Comparison of ENCODE assay signal across 13 mouse cellular contexts in genomic region chr10:80003374-80004232, GRCm38 (mm10). TPM values are rescaled to one million over a fixed set of nuclear protein-coding genes. Genes with fewer than 3 reads are reported as not detected.
DNase-seq lines count a peak whose midpoint lies in the region; ATAC-seq and TF ChIP-seq lines count a peak whose summit lies in the region.
"Had no signal": no experiment of that assay in that cellular context is flagged by ENCODE, and none has a peak within 500 bp of the region (broad histone marks: within the 10 kb centered on the region; RNA-seq: fewer than 3 reads in every experiment).

No protein-coding gene starts in this region.

- H3K9me3 ChIP-seq in MEL (replicated peaks; ENCODE audit: insufficient read depth, low read length), result no peaks in the 10 kb centered on the region
- H3K9me3 ChIP-seq in heart, embryonic 14.5 days (ENCODE audit: control insufficient read depth, low read length), result no peaks in the 10 kb centered on the region
- no peaks in the 10 kb centered on the region for H3K9me3 ChIP-seq in lung, postnatal 0 days (ENCODE audit: low read length)
- H3K9me3 ChIP-seq: forebrain, embryonic 15.5 days; hindbrain, embryonic 15.5 days had no signal

- peak overlapping the region; percentile 36 for H3K9ac ChIP-seq in MEL (ENCODE audit: control insufficient read depth, low read depth, low read length, poor library complexity, severe bottlenecking)
- H3K9ac ChIP-seq in heart, embryonic 14.5 days (ENCODE audit: low read length), result peak overlapping the region; percentile 46; the same call in 1 of the 2 replicates
- H3K9ac ChIP-seq in lung, postnatal 0 days (replicated peaks; ENCODE audit: low read depth), result no peak overlapping the region
- H3K9ac ChIP-seq: forebrain, embryonic 15.5 days; hindbrain, embryonic 15.5 days had no signal

- H3K4me2 ChIP-seq in heart, embryonic 14.5 days (ENCODE audit: low read length), result no peak overlapping the region
- H3K4me2 ChIP-seq in lung, postnatal 0 days (replicated peaks; ENCODE audit: low read depth, low read length), result no peak overlapping the region
- H3K4me2 ChIP-seq: forebrain, embryonic 15.5 days; hindbrain, embryonic 15.5 days had no signal

- 56% methylated on average over 9 of the region's 9 CpGs for WGBS in heart, embryonic 14.5 days
- 58% methylated on average over 9 of the region's 9 CpGs for WGBS in lung, postnatal 0 days

- H3K27me3 ChIP-seq in MEL (ENCODE audit: control insufficient read depth in 1 of 2, insufficient read depth in 2 of 2, low read length in 2 of 2), result no peaks in the 10 kb centered on the region
- H3K27me3 ChIP-seq in heart, embryonic 14.5 days (ENCODE audit: control insufficient read depth, insufficient read depth, low read length), result peaks cover 13% of the 10 kb centered on the region; the same call in 1 of the 2 replicates
- H3K27me3 ChIP-seq in lung, postnatal 0 days (replicated peaks; ENCODE audit: insufficient read depth, low read length), result no peaks in the 10 kb centered on the region

- 0 out of 4 replicates have a peak, but pooled peaks of 1 of the 2 experiments have one; percentile 31 for TF ChIP-seq EP300 in MEL (IDR thresholded peaks at IDR 0.05; ENCODE audit: low read depth in 1 of 2, low read length in 2 of 2)
- peak; percentile 52; the same call in 1 of the 2 replicates for TF ChIP-seq EP300 in lung, postnatal 0 days (IDR thresholded peaks at IDR 0.05)

- ATAC-seq in heart, embryonic 14.5 days (ENCODE audit: insufficient number of reproducible peaks, insufficient read depth, low FRiP score, low read depth), result no peak
- ATAC-seq in lung, postnatal 0 days, result peak; percentile 71
- ATAC-seq: forebrain, embryonic 15.5 days had no signal

- no peak for TF ChIP-seq CTCF in MEL (IDR thresholded peaks at IDR 0.05 in 2 of 3, conservative IDR thresholded peaks at IDR 0.05 in 1 of 3; ENCODE audit: control insufficient read depth in 1 of 3, insufficient read depth in 1 of 3, low read depth in 2 of 3, low read length in 3 of 3, poor library complexity in 1 of 3, severe bottlenecking in 1 of 3)
- TF ChIP-seq CTCF in lung, postnatal 0 days (IDR thresholded peaks at IDR 0.05), result no peak

- TF ChIP-seq POLR2A in MEL (IDR thresholded peaks at IDR 0.05; ENCODE audit: control insufficient read depth in 1 of 2, insufficient read depth in 1 of 2, low read depth in 1 of 2, low read length in 2 of 2, poor library complexity in 1 of 2), result peak in 1 of 2 experiments; percentile 31; a peak in 1 of 4 replicates

- DNase-seq in heart, adult 11 months, result peak; percentile 97
- no peak for DNase-seq in heart, adult 8-10 months (ENCODE audit: low spot score)
- peak; percentile 85 for DNase-seq in MEL (ENCODE audit: low read depth, low spot score)
- DNase-seq in lung, postnatal 0 days (ENCODE audit: low spot score), result peak; percentile 62
- no peak for DNase-seq in left cerebral cortex, postnatal 14 days (ENCODE audit: low spot score in 2 of 2)
- DNase-seq in right cerebral cortex, postnatal 10 days (ENCODE audit: low spot score in 2 of 2), result no peak
- no peak for DNase-seq in thymus, postnatal 4 days
- DNase-seq: cerebellum, adult 9-11 months had no signal

- intact Hi-C loops in left cerebral cortex, postnatal 14 days (cut with DNase I), result no loop called here

- H3K27ac ChIP-seq in MEL (ENCODE audit: control insufficient read depth, low read depth, low read length), result peak overlapping the region; percentile 72
- no peak overlapping the region; a peak in 1 of 4 replicates for H3K27ac ChIP-seq in heart, embryonic 14.5 days (replicated peaks in 1 of 2; ENCODE audit: control insufficient read depth in 1 of 2, insufficient read depth in 1 of 2, low read depth in 2 of 2, low read length in 2 of 2)
- H3K27ac ChIP-seq in lung, postnatal 0 days (ENCODE audit: low read length), result peak overlapping the region; percentile 62
- H3K27ac ChIP-seq: forebrain, embryonic 15.5 days; hindbrain, embryonic 15.5 days; macrophage had no signal

- H3K79me2 ChIP-seq in MEL (ENCODE audit: control insufficient read depth, insufficient read depth, low read length, poor library complexity), result no peaks in the 10 kb centered on the region

- H3K36me3 ChIP-seq in MEL (ENCODE audit: control insufficient read depth in 1 of 2, insufficient read depth in 2 of 2, low read length in 2 of 2), result peaks cover 0 to 12% of the 10 kb centered on the region in 2 experiments; a peak in 2 of 4 replicates
- H3K36me3 ChIP-seq in heart, embryonic 14.5 days (ENCODE audit: control insufficient read depth, insufficient read depth, low read length), result peaks cover 4% of the 10 kb centered on the region; the same call in 1 of the 2 replicates
- no peaks in the 10 kb centered on the region for H3K36me3 ChIP-seq in lung, postnatal 0 days (ENCODE audit: insufficient read depth, low read length)
- H3K36me3 ChIP-seq: forebrain, embryonic 15.5 days had no signal

- no peak for TF ChIP-seq RAD21 in MEL (IDR thresholded peaks at IDR 0.05; ENCODE audit: low read depth, low read length)

- peaks cover 7 to 22% of the 10 kb centered on the region in 2 experiments for H3K4me1 ChIP-seq in MEL (ENCODE audit: control insufficient read depth in 1 of 2, insufficient read depth in 2 of 2, low read length in 2 of 2)
- peaks cover 9 to 14% of the 10 kb centered on the region in 2 experiments for H3K4me1 ChIP-seq in heart, embryonic 14.5 days (ENCODE audit: control insufficient read depth in 2 of 2, insufficient read depth in 2 of 2, low read length in 2 of 2)
- H3K4me1 ChIP-seq in lung, postnatal 0 days (ENCODE audit: insufficient read depth, low read depth, low read length), result 0 out of 2 replicates have a peak, but pooled peaks cover 5% of the 10 kb centered on the region
- H3K4me1 ChIP-seq: forebrain, embryonic 15.5 days had no signal

- peak overlapping the region in 1 of 2 experiments; percentile 24; a peak in 1 of 4 replicates for H3K4me3 ChIP-seq in MEL (ENCODE audit: control insufficient read depth in 1 of 2, insufficient read depth in 1 of 2, low read depth in 2 of 2, low read length in 2 of 2)
- no peak overlapping the region for H3K4me3 ChIP-seq in heart, embryonic 14.5 days (ENCODE audit: control insufficient read depth in 1 of 2, insufficient read depth in 1 of 2, low read depth in 1 of 2, low read length in 2 of 2)
- no peak overlapping the region for H3K4me3 ChIP-seq in lung, postnatal 0 days (ENCODE audit: low read depth, low read length)
- H3K4me3 ChIP-seq: forebrain, embryonic 15.5 days; hindbrain, embryonic 15.5 days had no signal

TF ChIP-seq in MEL, 35 proteins besides CTCF, POLR2A, EP300 and RAD21 (continues in another document):
- no peak for TF ChIP-seq MEF2A (IDR thresholded peaks at IDR 0.05; ENCODE audit: extremely low read depth, insufficient replicate concordance, low read depth, low read length, poor library complexity, severe bottlenecking)
- peak; percentile 78 for TF ChIP-seq ELF1 (IDR thresholded peaks at IDR 0.05; ENCODE audit: low read depth, low read length)
- peak; percentile 97 for TF ChIP-seq ZNF384 (IDR thresholded peaks at IDR 0.05; ENCODE audit: low read depth, low read length)
- TF ChIP-seq BHLHE40 (IDR thresholded peaks at IDR 0.05; ENCODE audit: borderline replicate concordance, low read depth, low read length), result no peak
- TF ChIP-seq USF2 (IDR thresholded peaks at IDR 0.05; ENCODE audit: borderline replicate concordance in 1 of 2, insufficient read depth in 1 of 2, low read depth in 1 of 2, low read length in 2 of 2), result no peak

RNA-seq across cellular contexts. Expression of gene Abca7, which starts 7.3 kb away (rescaled TPM):
- 1 to 10 TPM; 7.5 to 8.5 (median 8.0) TPM for total RNA-seq in heart, adult 8-10 months (2022)
- 7.4 and 7.7 TPM in 2 replicates for total RNA-seq in MEL (2012; rRNA removed)
- 10 to 100 TPM in 1 of 2 experiments, not detected in 1; 16.8 TPM for polyA plus RNA-seq in MEL (2012; ENCODE audit: insufficient read depth in 1 of 2, insufficient read length in 2 of 2, low read depth in 1 of 2, low replicate concordance in 2 of 2, missing spikeins in 1 of 2)
- 1.6 and 1.7 TPM in 2 replicates for polyA plus RNA-seq in heart, embryonic 14.5 days (2014; fragmentation: Nextera tagmentation; extraction: Ambion mirVana)
- polyA plus RNA-seq in lung, postnatal 0 days (2015; fragmentation: Nextera tagmentation; extraction: Ambion mirVana), result 5.5 and 6.5 TPM in 2 replicates
- total RNA-seq in left cerebral cortex, postnatal 14 days (2021), result 10 to 100 TPM; 10.9 TPM

RNA-seq across cellular contexts. Expression of gene Arhgap45, which starts 12.8 kb away (rescaled TPM):
- 1 to 10 TPM; 2.9 to 5.1 (median 3.4) TPM for total RNA-seq in heart, adult 8-10 months (2022)
- total RNA-seq in MEL (2012; rRNA removed), result 25.2 and 26.2 TPM in 2 replicates
- polyA plus RNA-seq in MEL (2012; ENCODE audit: insufficient read depth in 1 of 2, insufficient read length in 2 of 2, low read depth in 1 of 2, low replicate concordance in 2 of 2, missing spikeins in 1 of 2), result 10 to 100 TPM in 1 of 2 experiments, not detected in 1; 53.6 TPM
- polyA plus RNA-seq in heart, embryonic 14.5 days (2014; fragmentation: Nextera tagmentation; extraction: Ambion mirVana), result 3.0 and 3.4 TPM in 2 replicates
- polyA plus RNA-seq in lung, postnatal 0 days (2015; fragmentation: Nextera tagmentation; extraction: Ambion mirVana), result 20.1 and 22.2 TPM in 2 replicates
- total RNA-seq in left cerebral cortex, postnatal 14 days (2021), result 1 to 10 TPM; 3.3 to 4.0 TPM

RNA-seq across cellular contexts. Expression of gene Cnn2, which starts 15.2 kb away (rescaled TPM):
- total RNA-seq in heart, adult 8-10 months (2022), result 10 to 100 TPM; 27.1 to 35.7 (median 33.3) TPM
- total RNA-seq in MEL (2012; rRNA removed), result 8.7 and 9.1 TPM in 2 replicates
- 10 to 100 TPM in 1 of 2 experiments, not detected in 1; 25.3 TPM for polyA plus RNA-seq in MEL (2012; ENCODE audit: insufficient read depth in 1 of 2, insufficient read length in 2 of 2, low read depth in 1 of 2, low replicate concordance in 2 of 2, missing spikeins in 1 of 2)
- polyA plus RNA-seq in heart, embryonic 14.5 days (2014; fragmentation: Nextera tagmentation; extraction: Ambion mirVana), result 265 and 275 TPM in 2 replicates
- polyA plus RNA-seq in lung, postnatal 0 days (2015; fragmentation: Nextera tagmentation; extraction: Ambion mirVana), result 483 and 567 TPM in 2 replicates
- 10 to 100 TPM in 1 of 2 experiments, 1 to 10 TPM in 1; 9.5 to 11.9 TPM for total RNA-seq in left cerebral cortex, postnatal 14 days (2021)

RNA-seq across cellular contexts. Expression of gene Tmem259, which starts 19.5 kb away (rescaled TPM):
- total RNA-seq in heart, adult 8-10 months (2022), result 100 to 1,000 TPM; 116 to 120 (median 117) TPM
- 58.2 and 62.0 TPM in 2 replicates for total RNA-seq in MEL (2012; rRNA removed)
- polyA plus RNA-seq in MEL (2012; ENCODE audit: insufficient read depth in 1 of 2, insufficient read length in 2 of 2, low read depth in 1 of 2, low replicate concordance in 2 of 2, missing spikeins in 1 of 2), result 100 to 1,000 TPM in 1 of 2 experiments, not detected in 1; 150 TPM
- polyA plus RNA-seq in heart, embryonic 14.5 days (2014; fragmentation: Nextera tagmentation; extraction: Ambion mirVana), result 16.2 and 20.3 TPM in 2 replicates
- 26.7 and 27.6 TPM in 2 replicates for polyA plus RNA-seq in lung, postnatal 0 days (2015; fragmentation: Nextera tagmentation; extraction: Ambion mirVana)
- 100 to 1,000 TPM; 140 to 152 TPM for total RNA-seq in left cerebral cortex, postnatal 14 days (2021)

RNA-seq across cellular contexts. Expression of gene Grin3b, which starts 33.1 kb away (rescaled TPM):
- total RNA-seq in heart, adult 8-10 months (2022), result under 1 TPM; 0.37 to 0.85 (median 0.63) TPM
- total RNA-seq in MEL (2012; rRNA removed), result 0.16 and 0.42 TPM in 2 replicates
- polyA plus RNA-seq in MEL (2012; ENCODE audit: insufficient read depth in 1 of 2, insufficient read length in 2 of 2, low read depth in 1 of 2, low replicate concordance in 2 of 2, missing spikeins in 1 of 2), result 1 to 10 TPM in 1 of 2 experiments, not detected in 1; 1.1 TPM
- 0.09 and 0.18 TPM in 2 replicates for polyA plus RNA-seq in heart, embryonic 14.5 days (2014; fragmentation: Nextera tagmentation; extraction: Ambion mirVana)
- polyA plus RNA-seq in lung, postnatal 0 days (2015; fragmentation: Nextera tagmentation; extraction: Ambion mirVana), result 0.24 and 0.32 TPM in 2 replicates
- total RNA-seq in left cerebral cortex, postnatal 14 days (2021), result under 1 TPM; 0.21 to 0.40 TPM
- total RNA-seq: neutrophil, adult 5-6 weeks had no signal
- polyA plus RNA-seq: macrophage had no signal

Comparison
In these comparisons a context has a peak if more than half of its experiments do, and no peak if none do; other contexts are left out.
1. DNase-seq: peak in heart, adult 11 months (single experiment), MEL (single experiment) and lung, postnatal 0 days (single experiment); none in heart, adult 8-10 months (single experiment), left cerebral cortex, postnatal 14 days (0 of 2), right cerebral cortex, postnatal 10 days (0 of 2) and thymus, postnatal 4 days (single experiment).
2. H3K27ac ChIP-seq: peak in MEL (single experiment) and lung, postnatal 0 days (single experiment); none in heart, embryonic 14.5 days (0 of 2).